Mouse (Mus musculus): ENCODE data around the gene Gm10563.

GRCm38 (mm10) chr4:155611860-155612259 is 33.3 kb downstream of the Gm10563 start:
- no peak for TF ChIP-seq CTCF (IDR thresholded peaks at IDR 0.05; ENCODE audit: low read depth)
- TF ChIP-seq EP300 (IDR thresholded peaks at IDR 0.05; ENCODE audit: low read depth) = no peak

All from liver, embryonic 14.5 days (tissue).